Mouse (Mus musculus): ENCODE data around the gene Znhit2.
"Not testable (repeated sequence)": the region's sequence is repeated elsewhere in the genome, so short reads cannot be mapped to it uniquely, and the experiment has no call there.

The Znhit2 gene

GRCm38 (mm10) chr19:6061021-6061533 lies at the start of gene Znhit2:
Gene Znhit2 (plus strand): TSS chr19:6061192.
- peak; percentile 94 for DNase-seq (ENCODE audit: low read depth)

GRCm38 (mm10) chr19:6013691-6014090 lies 47.3 kb upstream of the Znhit2 start:
- DNase-seq (ENCODE audit: low read depth), result no peak

GRCm38 (mm10) chr19:6014991-6015510 lies 45.9 kb upstream of the Znhit2 start:
- peak; percentile 80 for DNase-seq (ENCODE audit: low read depth)

- peak; percentile 59 for DNase-seq (ENCODE audit: low read depth)
These were observed 45.3 kb upstream of the Znhit2 start, which contains the start of gene Capn1 for GRCm38 (mm10) chr19:6015511-6016315. Gene Capn1 (minus strand): TSS chr19:6015897.

GRCm38 (mm10) chr19:6016532-6016931 lies 44.5 kb upstream of the Znhit2 start:
- no peak for DNase-seq (ENCODE audit: low read depth)

GRCm38 (mm10) chr19:6018142-6019089 lies 42.6 kb upstream of the Znhit2 start:
- DNase-seq (ENCODE audit: low read depth), result peak; percentile 91

- no peak for DNase-seq (ENCODE audit: low read depth)
These were observed 40.7 kb upstream of the Znhit2 start for GRCm38 (mm10) chr19:6020276-6020675.

- no peak for DNase-seq (ENCODE audit: low read depth)
These were observed 37.9 kb upstream of the Znhit2 start for GRCm38 (mm10) chr19:6023059-6023458.

GRCm38 (mm10) chr19:6023930-6024329 lies 37.1 kb upstream of the Znhit2 start:
- no peak for DNase-seq (ENCODE audit: low read depth)

GRCm38 (mm10) chr19:6028991-6029390 lies 32.0 kb upstream of the Znhit2 start:
- no peak for DNase-seq (ENCODE audit: low read depth)

GRCm38 (mm10) chr19:6029426-6029825 lies 31.6 kb upstream of the Znhit2 start:
- DNase-seq (ENCODE audit: low read depth), result no peak

- no peak for DNase-seq (ENCODE audit: low read depth)
These were observed 30.3 kb upstream of the Znhit2 start for GRCm38 (mm10) chr19:6030520-6031280.

- DNase-seq (ENCODE audit: low read depth), result no peak
These were observed 24.9 kb upstream of the Znhit2 start for GRCm38 (mm10) chr19:6035966-6036585.

- DNase-seq (ENCODE audit: low read depth), result no peak
These were observed 23.3 kb upstream of the Znhit2 start for GRCm38 (mm10) chr19:6037695-6038094.

GRCm38 (mm10) chr19:6038326-6038725 lies 22.7 kb upstream of the Znhit2 start:
- no peak for DNase-seq (ENCODE audit: low read depth)

- DNase-seq (ENCODE audit: low read depth), result no peak
These were observed 21.0 kb upstream of the Znhit2 start for GRCm38 (mm10) chr19:6040002-6040401.

- no peak for DNase-seq (ENCODE audit: low read depth)
These were observed 18.7 kb upstream of the Znhit2 start for GRCm38 (mm10) chr19:6042293-6042692.

- DNase-seq (ENCODE audit: low read depth), result not testable (repeated sequence)
These were observed 16.9 kb upstream of the Znhit2 start for GRCm38 (mm10) chr19:6044102-6044501.

- DNase-seq (ENCODE audit: low read depth), result no peak
These were observed 15.4 kb upstream of the Znhit2 start for GRCm38 (mm10) chr19:6045366-6046293.

Data from c-Kit-positive CD71-positive TER-119-negative erythroid progenitor cells, embryonic 14.5 days (primary cell).